Mouse (Mus musculus): ENCODE data around the gene Slc25a38. TPM values are rescaled to one million over a fixed set of nuclear protein-coding genes. Genes with fewer than 3 reads are reported as not detected.

Slc25a38 gene
- total and polyA plus RNA-seq, 2 experiments from 2014 or later = 31.4 to 49.1 TPM

GRCm38 (mm10) chr9:120083158-120083894, 26.8 kb upstream of the Slc25a38 start:
- H3K36me3 ChIP-seq (ENCODE audit: insufficient read depth) = no peaks in the 10 kb centered on the region
- H3K27ac ChIP-seq (ENCODE audit: low read depth, low read length) = no peak overlapping the region
- H3K4me1 ChIP-seq (ENCODE audit: insufficient read depth) = no peaks in the 10 kb centered on the region
- no peak overlapping the region for H3K9ac ChIP-seq
- TF ChIP-seq CTCF (IDR thresholded peaks at IDR 0.05; ENCODE audit: low read depth) = no peak
- no peak overlapping the region for H3K4me3 ChIP-seq (ENCODE audit: low read depth, low read length)
- no peak overlapping the region for H3K4me2 ChIP-seq (ENCODE audit: low read depth)
- 85% methylated on average over 18 of the region's 18 CpGs for WGBS
- no peak for DNase-seq
- ATAC-seq = no peak
- H3K9me3 ChIP-seq (ENCODE audit: low read length) = no peaks in the 10 kb centered on the region
- H3K27me3 ChIP-seq (ENCODE audit: insufficient read depth, low read length) = no peaks in the 10 kb centered on the region

- Histone ChIP-seq H3K4me1 (ENCODE audit: insufficient read depth) (no peaks in the 10 kb centered on the region), H3K36me3 (ENCODE audit: insufficient read depth) (no peaks in the 10 kb centered on the region), H3K9ac (no peak overlapping the region), H3K4me3 (ENCODE audit: low read depth, low read length) (no peak overlapping the region), H3K27ac (ENCODE audit: low read depth, low read length) (no peak overlapping the region), H3K27me3 (ENCODE audit: insufficient read depth, low read length) (no peaks in the 10 kb centered on the region), H3K4me2 (ENCODE audit: low read depth) (no peak overlapping the region), H3K9me3 (ENCODE audit: low read length) (no peaks in the 10 kb centered on the region)
- TF ChIP-seq CTCF (IDR thresholded peaks at IDR 0.05; ENCODE audit: low read depth) = no peak
- WGBS = 85% methylated on average over 9 of the region's 9 CpGs
- DNase-seq = no peak
- ATAC-seq = no peak
Measured at GRCm38 (mm10) chr9:120084406-120084805, 25.8 kb upstream of the Slc25a38 start.

- Histone ChIP-seq H3K27me3 (ENCODE audit: insufficient read depth, low read length) (no peaks in the 10 kb centered on the region), H3K9me3 (ENCODE audit: low read length) (no peaks in the 10 kb centered on the region), H3K9ac (no peak overlapping the region), H3K27ac (ENCODE audit: low read depth, low read length) (no peak overlapping the region), H3K36me3 (ENCODE audit: insufficient read depth) (no peaks in the 10 kb centered on the region), H3K4me1 (ENCODE audit: insufficient read depth) (no peaks in the 10 kb centered on the region), H3K4me3 (ENCODE audit: low read depth, low read length) (no peak overlapping the region), H3K4me2 (ENCODE audit: low read depth) (no peak overlapping the region)
- TF ChIP-seq CTCF (IDR thresholded peaks at IDR 0.05; ENCODE audit: low read depth) = peak; percentile 21; the same call in 1 of the 2 replicates
- ATAC-seq = no peak
- 88% methylated on average over 7 of the region's 7 CpGs for WGBS
- no peak for DNase-seq
Measured at GRCm38 (mm10) chr9:120089125-120089524, 21.0 kb upstream of the Slc25a38 start.

- Histone ChIP-seq H3K27ac (ENCODE audit: low read depth, low read length) (no peak overlapping the region), H3K9ac (no peak overlapping the region), H3K4me1 (ENCODE audit: insufficient read depth) (no peaks in the 10 kb centered on the region), H3K9me3 (ENCODE audit: low read length) (no peaks in the 10 kb centered on the region), H3K36me3 (ENCODE audit: insufficient read depth) (no peaks in the 10 kb centered on the region), H3K4me3 (ENCODE audit: low read depth, low read length) (no peak overlapping the region), H3K4me2 (ENCODE audit: low read depth) (no peak overlapping the region), H3K27me3 (ENCODE audit: insufficient read depth, low read length) (no peaks in the 10 kb centered on the region)
- 85% methylated on average over 10 of the region's 10 CpGs for WGBS
- TF ChIP-seq CTCF (IDR thresholded peaks at IDR 0.05; ENCODE audit: low read depth) = no peak
- no peak for ATAC-seq
- DNase-seq = no peak
Measured at GRCm38 (mm10) chr9:120091086-120091485, 19.1 kb upstream of the Slc25a38 start.

- H3K9ac ChIP-seq = no peak within 1 kb of the TSS
- H3K4me1 ChIP-seq (ENCODE audit: insufficient read depth) = no peaks in the 10 kb centered on the region
- TF ChIP-seq CTCF (IDR thresholded peaks at IDR 0.05; ENCODE audit: low read depth) = no peak
- no peaks in the 10 kb centered on the region for H3K27me3 ChIP-seq (ENCODE audit: insufficient read depth, low read length)
- DNase-seq = no peak
- H3K4me2 ChIP-seq (ENCODE audit: low read depth) = no peak within 1 kb of the TSS
- H3K9me3 ChIP-seq (ENCODE audit: low read length) = no peaks in the 10 kb centered on the region
- H3K4me3 ChIP-seq (ENCODE audit: low read depth, low read length) = no peak within 1 kb of the TSS
- WGBS = 77% methylated on average over 5 of the region's 5 CpGs
- no peak for ATAC-seq
- no peak within 1 kb of the TSS for H3K27ac ChIP-seq (ENCODE audit: low read depth, low read length)
- H3K36me3 ChIP-seq (ENCODE audit: insufficient read depth) = no peaks in the 10 kb centered on the region
Measured at GRCm38 (mm10) chr9:120091696-120092238, 18.4 kb upstream of the Slc25a38 start, which contains the start of gene Ccr8. Gene Ccr8 (plus strand): TSS chr9:120092114.

- H3K4me3 ChIP-seq (ENCODE audit: low read depth, low read length) = no peak overlapping the region
- no peaks in the 10 kb centered on the region for H3K4me1 ChIP-seq (ENCODE audit: insufficient read depth)
- no peaks in the 10 kb centered on the region for H3K27me3 ChIP-seq (ENCODE audit: insufficient read depth, low read length)
- no peak overlapping the region for H3K27ac ChIP-seq (ENCODE audit: low read depth, low read length)
- ATAC-seq (no peak), DNase-seq (no peak)
- no peak overlapping the region for H3K9ac ChIP-seq
- H3K36me3 ChIP-seq (ENCODE audit: insufficient read depth) = no peaks in the 10 kb centered on the region
- H3K9me3 ChIP-seq (ENCODE audit: low read length) = no peaks in the 10 kb centered on the region
- no peak overlapping the region for H3K4me2 ChIP-seq (ENCODE audit: low read depth)
- 92% methylated on average over 13 of the region's 13 CpGs for WGBS
- no peak for TF ChIP-seq CTCF (IDR thresholded peaks at IDR 0.05; ENCODE audit: low read depth)
Measured at GRCm38 (mm10) chr9:120093701-120094100, 16.5 kb upstream of the Slc25a38 start.

- H3K27me3 ChIP-seq (ENCODE audit: insufficient read depth, low read length) = no peaks in the 10 kb centered on the region; the same call in 1 of the 2 replicates
- no peak for ATAC-seq
- whole genome bisulfite sequencing = 77% methylated on average over 7 of the region's 7 CpGs
Measured at GRCm38 (mm10) chr9:120095886-120096285, 14.3 kb upstream of the Slc25a38 start.

More at GRCm38 (mm10) chr9:120095886-120096285, 14.3 kb upstream of the Slc25a38 start:
- Histone ChIP-seq H3K4me1 (ENCODE audit: insufficient read depth) (no peaks in the 10 kb centered on the region), H3K27ac (ENCODE audit: low read depth, low read length) (no peak overlapping the region), H3K36me3 (ENCODE audit: insufficient read depth) (no peaks in the 10 kb centered on the region), H3K9ac (no peak overlapping the region), H3K9me3 (ENCODE audit: low read length) (no peaks in the 10 kb centered on the region), H3K4me3 (ENCODE audit: low read depth, low read length) (no peak overlapping the region), H3K4me2 (ENCODE audit: low read depth) (no peak overlapping the region)
- DNase-seq = no peak
- TF ChIP-seq CTCF (IDR thresholded peaks at IDR 0.05; ENCODE audit: low read depth) = no peak
